In the genomic region with DNA sequence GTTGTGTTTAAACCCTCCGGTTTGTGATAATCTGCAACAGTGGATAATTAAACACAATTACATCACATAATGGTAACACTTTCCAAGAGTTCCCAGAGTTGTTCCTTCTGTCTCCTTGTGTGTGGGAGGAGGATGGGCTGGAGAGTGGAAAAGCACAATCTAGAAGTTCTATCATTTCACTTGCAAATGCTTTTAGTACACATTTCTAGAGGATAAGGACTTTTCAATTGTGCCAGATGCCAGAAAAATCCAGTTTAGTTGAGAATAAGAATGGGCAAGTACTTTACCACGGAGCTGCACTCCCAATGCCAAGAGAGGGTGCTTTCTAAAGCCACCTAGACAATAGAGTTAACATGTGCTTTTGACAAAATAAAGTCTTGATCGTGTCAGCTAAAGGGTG, we compare ENCODE assay signal across 19 mouse cellular contexts. TPM values are rescaled to one million over a fixed set of nuclear protein-coding genes. Genes with fewer than 3 reads are reported as not detected.
A peak's percentile ranks its signal among the peaks of the same experiment; 100 is the strongest.
DNase-seq lines count a peak whose midpoint lies in the region; ATAC-seq and TF ChIP-seq lines count a peak whose summit lies in the region.
"Had no signal": no experiment of that assay in that cellular context is flagged by ENCODE, and none has a peak within 500 bp of the region (broad histone marks: within the 10 kb centered on the region; RNA-seq: fewer than 3 reads in every experiment).

No protein-coding gene starts in this region.

- DNase-seq in layer of hippocampus, adult 2 months (ENCODE audit: low spot score in 2 of 2), result no peak
- no peak for DNase-seq in layer of hippocampus, adult 8-10 months (ENCODE audit: low spot score in 2 of 2)
- DNase-seq in midbrain, postnatal 0 days (ENCODE audit: low spot score), result no peak
- DNase-seq in urinary bladder, postnatal 25 days (ENCODE audit: low spot score), result no peak
- no peak for DNase-seq in right cerebral cortex, postnatal 4 days
- DNase-seq: adrenal gland, postnatal 10 days; cerebellum, adult 18-20 months; gastrocnemius, postnatal 36 days; heart, postnatal 36 days; kidney, adult 9 months; kidney, postnatal 4 days; left cerebral cortex, postnatal 4 days; lung, adult 2 months; thymus, postnatal 36 days had no signal

- peak overlapping the region; percentile 93 for H3K4me3 ChIP-seq in erythroblast, embryonic 14.5 days (replicated peaks)
- H3K4me3 ChIP-seq in layer of hippocampus, adult 2 months, result no peak overlapping the region
- no peak overlapping the region for H3K4me3 ChIP-seq in liver, embryonic 15.5 days (replicated peaks)
- no peak overlapping the region for H3K4me3 ChIP-seq in midbrain, postnatal 0 days (ENCODE audit: low read depth, low read length)

- no peak overlapping the region for H3K9ac ChIP-seq in liver, embryonic 15.5 days
- H3K9ac ChIP-seq in midbrain, postnatal 0 days (replicated peaks; ENCODE audit: low read length, poor library complexity, severe bottlenecking), result no peak overlapping the region

- H3K27me3 ChIP-seq in erythroblast, embryonic 14.5 days (ENCODE audit: control insufficient read depth), result no peaks in the 10 kb centered on the region
- peaks cover 5% of the 10 kb centered on the region; the same call in 1 of the 2 replicates for H3K27me3 ChIP-seq in liver, embryonic 15.5 days
- no peaks in the 10 kb centered on the region for H3K27me3 ChIP-seq in midbrain, postnatal 0 days (ENCODE audit: insufficient read depth, low read length)

- peak overlapping the region; percentile 99; the same call in 1 of the 2 replicates for H3K27ac ChIP-seq in layer of hippocampus, adult 2 months
- H3K27ac ChIP-seq in liver, embryonic 15.5 days (replicated peaks), result peak overlapping the region; percentile 99
- peak overlapping the region; percentile 93; the same call in 1 of the 2 replicates for H3K27ac ChIP-seq in midbrain, postnatal 0 days (ENCODE audit: low read depth, low read length)

- no peak for TF ChIP-seq CTCF in layer of hippocampus, adult 2 months (conservative IDR thresholded peaks at IDR 0.05)
- TF ChIP-seq CTCF in midbrain, postnatal 0 days (IDR thresholded peaks at IDR 0.05), result no peak

- peaks cover 9% of the 10 kb centered on the region for H3K36me3 ChIP-seq in erythroblast, embryonic 14.5 days (ENCODE audit: control insufficient read depth)
- peaks cover 5% of the 10 kb centered on the region; the same call in 1 of the 2 replicates for H3K36me3 ChIP-seq in liver, embryonic 15.5 days (replicated peaks)
- no peaks in the 10 kb centered on the region for H3K36me3 ChIP-seq in midbrain, postnatal 0 days (ENCODE audit: insufficient read depth, low read length)
- H3K36me3 ChIP-seq: embryonic facial prominence, embryonic 10.5 days; heart, embryonic 13.5 days had no signal

- H3K9me3 ChIP-seq in erythroblast, embryonic 14.5 days (ENCODE audit: control insufficient read depth, low read length), result peaks cover 2% of the 10 kb centered on the region
- H3K9me3 ChIP-seq in liver, embryonic 15.5 days (replicated peaks), result no peaks in the 10 kb centered on the region
- H3K9me3 ChIP-seq in midbrain, postnatal 0 days (ENCODE audit: low read length), result no peaks in the 10 kb centered on the region
- H3K9me3 ChIP-seq: embryonic facial prominence, embryonic 10.5 days; heart, embryonic 13.5 days had no signal

- WGBS in liver, embryonic 15.5 days (ENCODE audit: insufficient replicate concordance), result 64% methylated on average over 3 of the region's 3 CpGs
- WGBS in midbrain, postnatal 0 days, result 59% methylated on average over 3 of the region's 3 CpGs

- no peak for ATAC-seq in erythroblast, adult 5-6 weeks (replicated peaks; ENCODE audit: low FRiP score, poor library complexity, severe bottlenecking)
- no peak for ATAC-seq in liver, embryonic 15.5 days (ENCODE audit: insufficient read depth)
- no peak for ATAC-seq in midbrain, postnatal 0 days (ENCODE audit: low FRiP score)

- peaks cover 46% of the 10 kb centered on the region for H3K4me1 ChIP-seq in erythroblast, embryonic 14.5 days (ENCODE audit: control insufficient read depth)
- H3K4me1 ChIP-seq in liver, embryonic 15.5 days (replicated peaks), result peaks cover 40% of the 10 kb centered on the region
- peaks cover 12% of the 10 kb centered on the region for H3K4me1 ChIP-seq in midbrain, postnatal 0 days (ENCODE audit: insufficient read depth, low read length)

- peak overlapping the region; percentile 97 for H3K4me2 ChIP-seq in liver, embryonic 15.5 days
- no peak overlapping the region; the same call in 1 of the 2 replicates for H3K4me2 ChIP-seq in midbrain, postnatal 0 days (ENCODE audit: low read depth, low read length, poor library complexity, severe bottlenecking)

RNA-seq across cellular contexts. Expression of a gene that starts 2.0 kb away (rescaled TPM):
- 6.5 and 6.7 TPM in 2 replicates for polyA plus RNA-seq in erythroblast, embryonic 14.5 days (2012)
- total RNA-seq in erythroblast, adult 5-6 weeks (2015; ENCODE audit: low replicate concordance), result 45.3 and 71.3 TPM in 2 replicates
- total RNA-seq in erythroblast, adult 5-6 weeks (2017; ENCODE audit: low replicate concordance), result 51.8 and 56.7 TPM in 2 replicates
- 10 to 100 TPM; 40.6 to 48.6 TPM for total RNA-seq in layer of hippocampus, adult 2 months (2021)
- total RNA-seq in layer of hippocampus, adult 8-10 months (2022), result 10 to 100 TPM; 34.6 to 44.3 (median 41.9) TPM
- 6.9 and 8.8 TPM in 2 replicates for polyA plus RNA-seq in liver, embryonic 15.5 days (2015; fragmentation: Nextera tagmentation; extraction: Ambion mirVana)
- total RNA-seq in midbrain, postnatal 0 days (2014; rRNA removed), result 18.3 and 19.5 TPM in 2 replicates
- polyA plus RNA-seq in midbrain, postnatal 0 days (2015; fragmentation: Nextera tagmentation; extraction: Ambion mirVana), result 8.5 and 9.6 TPM in 2 replicates

RNA-seq across cellular contexts. Expression of a gene that starts 50.3 kb away (rescaled TPM):
- 1.8 and 2.8 TPM in 2 replicates for polyA plus RNA-seq in erythroblast, embryonic 14.5 days (2012)
- 3.5 and 6.7 TPM in 2 replicates for total RNA-seq in erythroblast, adult 5-6 weeks (2015; ENCODE audit: low replicate concordance)
- total RNA-seq in erythroblast, adult 5-6 weeks (2017; ENCODE audit: low replicate concordance), result 7.6 and 14.5 TPM in 2 replicates
- 10 to 100 TPM; 75.2 to 77.0 TPM for total RNA-seq in layer of hippocampus, adult 2 months (2021)
- 10 to 100 TPM; 69.3 to 73.1 (median 71.8) TPM for total RNA-seq in layer of hippocampus, adult 8-10 months (2022)
- polyA plus RNA-seq in liver, embryonic 15.5 days (2015; fragmentation: Nextera tagmentation; extraction: Ambion mirVana), result 34.4 and 38.5 TPM in 2 replicates
- 61.4 and 75.8 TPM in 2 replicates for total RNA-seq in midbrain, postnatal 0 days (2014; rRNA removed)
- 123 and 129 TPM in 2 replicates for polyA plus RNA-seq in midbrain, postnatal 0 days (2015; fragmentation: Nextera tagmentation; extraction: Ambion mirVana)
